Mouse (Mus musculus): ENCODE results near the gene Cyp4f40. TPM values are rescaled to one million over a fixed set of nuclear protein-coding genes. Genes with fewer than 3 reads are reported as not detected.
"Not testable (repeated sequence)": the region's sequence is repeated elsewhere in the genome, so short reads cannot be mapped to it uniquely, and the experiment has no call there.

The Cyp4f40 gene
- polyA plus RNA-seq, 1 experiment from 2014 or later: not detected

- not testable (repeated sequence) for H3K4me3 ChIP-seq; H3K36me3 ChIP-seq (replicated peaks); H3K27me3 ChIP-seq (replicated peaks; ENCODE audit: low read depth, poor library complexity, severe bottlenecking); H3K9me3 ChIP-seq; H3K4me1 ChIP-seq; DNase-seq (ENCODE audit: low spot score); H3K27ac ChIP-seq (replicated peaks)
These were observed 67.7 kb downstream of the Cyp4f40 start for GRCm38 (mm10) chr17:32726360-32726759.

Other genes starting within 250 kb of the Cyp4f40 start
- gene Pglyrp2, start 234.7 kb upstream of the Cyp4f40 start, polyA plus RNA-seq (2016; fragmentation: Nextera tagmentation; extraction: Ambion mirVana): not detected in 2 replicates
- gene Cyp4f39, start 206.2 kb upstream of the Cyp4f40 start, polyA plus RNA-seq (2016; fragmentation: Nextera tagmentation; extraction: Ambion mirVana): 0.44 and 0.63 TPM in 2 replicates
- 7.6 and 8.9 TPM in 2 replicates for gene Cyp4f17, start 152.8 kb upstream of the Cyp4f40 start, polyA plus RNA-seq (2016; fragmentation: Nextera tagmentation; extraction: Ambion mirVana)
- gene Cyp4f16, start 122.3 kb upstream of the Cyp4f40 start, polyA plus RNA-seq (2016; fragmentation: Nextera tagmentation; extraction: Ambion mirVana): 14.0 and 17.0 TPM in 2 replicates
- not detected in 2 replicates for gene Cyp4f37, start 37.6 kb upstream of the Cyp4f40 start, polyA plus RNA-seq (2016; fragmentation: Nextera tagmentation; extraction: Ambion mirVana)
- 0.49 and 1.4 TPM in 2 replicates for gene Cyp4f15, start 26.7 kb downstream of the Cyp4f40 start, polyA plus RNA-seq (2016; fragmentation: Nextera tagmentation; extraction: Ambion mirVana)
- gene Zfp871, start 129.4 kb downstream of the Cyp4f40 start, polyA plus RNA-seq (2016; fragmentation: Nextera tagmentation; extraction: Ambion mirVana): 49.7 and 51.9 TPM in 2 replicates
- gene Zfp811, start 151.0 kb downstream of the Cyp4f40 start, polyA plus RNA-seq (2016; fragmentation: Nextera tagmentation; extraction: Ambion mirVana): 12.0 and 13.3 TPM in 2 replicates
- 13.2 and 13.9 TPM in 2 replicates for gene Zfp799, start 171.4 kb downstream of the Cyp4f40 start, polyA plus RNA-seq (2016; fragmentation: Nextera tagmentation; extraction: Ambion mirVana)
- 7.1 and 8.7 TPM in 2 replicates for gene Zfp870, start 232.7 kb downstream of the Cyp4f40 start, polyA plus RNA-seq (2016; fragmentation: Nextera tagmentation; extraction: Ambion mirVana)